Mouse (Mus musculus) thymus, adult 2 months (tissue): ENCODE data around the gene Crmp1.

Experiments used
- CTCF ChIP-seq: fragments of 200-500 bp; IDR thresholded peaks from 2 replicates; pipeline ENCODE4 v1.5.1; 2012; ENCODE audit warnings: mild to moderate bottlenecking, control low read depth, low read length, moderate library complexity, borderline replicate concordance; ENCODE audit not compliant: control insufficient read depth, poor library complexity, insufficient read depth; ENCODE audit errors: extremely low read depth
- POLR2A ChIP-seq: fragments of 200-500 bp; IDR thresholded peaks from 2 replicates; pipeline ENCODE4 v1.6.1; 2012; ENCODE audit warnings: mild to moderate bottlenecking, low read length, control low read depth, moderate library complexity; ENCODE audit not compliant: control insufficient read depth, poor library complexity, insufficient read depth; ENCODE audit errors: extremely low read depth

- no peak for TF ChIP-seq CTCF
- TF ChIP-seq POLR2A = no peak
Observed at GRCm38 (mm10) chr5:37214614-37215013, 27.1 kb upstream of the Crmp1 start.
